Mouse (Mus musculus): Measurements from ENCODE around the gene Mark4. TPM values are rescaled to one million over a fixed set of nuclear protein-coding genes. Genes with fewer than 3 reads are reported as not detected.

The Mark4 gene
- total RNA-seq, 2 experiments from 2014 or later = 25.7 to 27.2 TPM

Small RNAs within 50 kb of the gene (microRNA-seq; reads per million reads assigned to microRNA genes)
- gene Mir343 (ENCODE audit: borderline number of aligned reads in 2 of 2) = 0 reads per million in 2 experiments

Other genes starting within 250 kb of the Mark4 start
- 10 to 100 TPM in 1 of 2 experiments, 1 to 10 TPM in 1; 7.9 to 10.6 TPM for gene Gpr4, start 246.3 kb downstream of the Mark4 start, total RNA-seq (2021)
- gene Opa3, start 230.5 kb downstream of the Mark4 start, total RNA-seq (2021) = 10 to 100 TPM; 53.9 to 62.9 TPM
- 10 to 100 TPM; 32.6 to 36.1 TPM for gene Vasp, start 187.0 kb downstream of the Mark4 start, total RNA-seq (2021)
- gene Ppm1n, start 178.8 kb downstream of the Mark4 start, total RNA-seq (2021) = not detected
- 100 to 1,000 TPM; 137 to 148 TPM for gene Rtn2, start 176.2 kb downstream of the Mark4 start, total RNA-seq (2021)
- gene Fosb, start 148.8 kb downstream of the Mark4 start, total RNA-seq (2021) = under 1 TPM; 0.14 to 0.86 TPM
- 10 to 100 TPM; 43.4 to 48.0 TPM for gene Ercc1, start 114.0 kb downstream of the Mark4 start, total RNA-seq (2021)
- gene Cd3eap, start 99.3 kb downstream of the Mark4 start, total RNA-seq (2021) = 10 to 100 TPM; 10.4 to 11.2 TPM
- 10 to 100 TPM; 35.8 to 44.2 TPM for gene Ppp1r13l, start 99.1 kb downstream of the Mark4 start, total RNA-seq (2021)
- gene Ercc2, start 76.8 kb downstream of the Mark4 start, total RNA-seq (2021) = 10 to 100 TPM; 11.8 to 12.0 TPM
- under 1 TPM; 0.24 to 0.92 TPM for gene Klc3, start 54.7 kb downstream of the Mark4 start, total RNA-seq (2021)
- gene Ckm, start 54.0 kb downstream of the Mark4 start, total RNA-seq (2021) = 1,000 to 10,000 TPM; 3,967 to 4,539 TPM
- under 1 TPM; 0.78 to 0.84 TPM for gene Exoc3l2, start 4.5 kb upstream of the Mark4 start, total RNA-seq (2021)
- gene Bloc1s3, start 49.5 kb upstream of the Mark4 start, total RNA-seq (2021) = 1 to 10 TPM; 2.3 to 2.5 TPM
- gene Trappc6a, start 49.6 kb upstream of the Mark4 start, total RNA-seq (2021) = 10 to 100 TPM; 32.9 to 37.4 TPM
- not detected for gene Nkpd1, start 59.0 kb upstream of the Mark4 start, total RNA-seq (2021)
- 10 to 100 TPM; 56.0 to 59.3 TPM for gene Ppp1r37, start 104.3 kb upstream of the Mark4 start, total RNA-seq (2021)
- under 1 TPM in 1 of 2 experiments, not detected in 1; 0.50 TPM for gene Zfp296, start 118.5 kb upstream of the Mark4 start, total RNA-seq (2021)
- 10 to 100 TPM; 44.1 to 47.8 TPM for gene Gemin7, start 118.8 kb upstream of the Mark4 start, total RNA-seq (2021)
- gene Clasrp, start 145.7 kb upstream of the Mark4 start, total RNA-seq (2021) = 10 to 100 TPM; 16.0 to 16.8 TPM
- gene Relb, start 170.6 kb upstream of the Mark4 start, total RNA-seq (2021) = 1 to 10 TPM; 5.7 to 8.9 TPM
- 10 to 100 TPM; 76.4 to 84.1 TPM for gene Clptm1, start 206.2 kb upstream of the Mark4 start, total RNA-seq (2021)
- not detected for gene Apoc2, start 219.1 kb upstream of the Mark4 start, total RNA-seq (2021)
- not detected for gene Gm44805, start 222.6 kb upstream of the Mark4 start, total RNA-seq (2021)
- not detected for gene Apoc4, start 222.7 kb upstream of the Mark4 start, total RNA-seq (2021)
- gene Apoc1, start 233.8 kb upstream of the Mark4 start, total RNA-seq (2021) = 1 to 10 TPM; 1.2 to 3.3 TPM
- 100 to 1,000 TPM; 308 to 344 TPM for gene Apoe, start 240.4 kb upstream of the Mark4 start, total RNA-seq (2021)